Mouse (Mus musculus) ES-E14 (cell line): ENCODE results near the gene Nanos2.
A peak's percentile ranks its signal among the peaks of the same experiment; 100 is the strongest.

Source experiments
- HCFC1 ChIP-seq: IDR thresholded peaks from 2 replicates; pipeline ENCODE4 v1.6.1; 2012; ENCODE audit warnings: low read length, inconsistent platforms, borderline replicate concordance; ENCODE audit not compliant: insufficient read depth
- MAFK ChIP-seq: IDR thresholded peaks from 2 replicates; pipeline ENCODE4 v1.6.1; 2014; ENCODE audit warnings: mild to moderate bottlenecking, low read depth, low read length, inconsistent platforms; ENCODE audit not compliant: insufficient read depth
- ZC3H11A ChIP-seq: IDR thresholded peaks from 2 replicates; pipeline ENCODE4 v1.6.1; 2012; ENCODE audit warnings: low read depth, mild to moderate bottlenecking, inconsistent platforms, low read length, borderline replicate concordance
- ZNF384 ChIP-seq: IDR thresholded peaks from 2 replicates; pipeline ENCODE4 v1.6.1; 2012; ENCODE audit warnings: low read depth, low read length, inconsistent platforms

DNA sequence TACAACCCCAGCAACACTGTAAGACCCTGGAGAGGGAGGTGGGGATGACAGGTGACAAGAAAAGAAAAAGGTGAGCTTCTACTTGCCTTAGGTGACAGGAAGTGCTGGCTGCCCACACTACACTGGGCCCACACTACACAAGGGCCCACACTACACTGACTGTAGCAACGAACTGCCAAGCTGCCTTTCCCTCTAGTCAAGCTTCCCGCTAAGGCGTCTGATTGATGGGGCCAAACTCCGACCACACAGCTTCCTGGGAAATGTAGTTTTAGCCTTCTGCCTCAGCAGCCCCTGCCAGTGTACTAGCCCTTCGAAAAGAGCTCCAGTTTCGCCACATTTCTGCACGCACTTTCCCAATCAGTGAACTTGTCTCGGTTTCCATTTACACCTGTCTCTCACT lies 19.6 kb upstream of the Nanos2 start:
- TF ChIP-seq ZC3H11A (no peak), MAFK (no peak), HCFC1 (peak; percentile 75; the same call in 1 of the 2 replicates), ZNF384 (no peak)
